Mouse (Mus musculus) adrenal gland, adult 8-10 months (tissue): ENCODE measurements around the gene Paqr7. TPM values are rescaled to one million over a fixed set of nuclear protein-coding genes. Genes with fewer than 3 reads are reported as not detected.

Experiments
- DNase-seq: peaks from one replicate; pipeline ENCODE4 v3.0.0; 2022
- microRNA-seq, 2 experiments: library from miRNA; unstranded; fragments of <30 nt; microRNA quantifications; one replicate each; pipeline ENCODE4 v1.2.0; 2022
- total RNA-seq, 4 experiments: library from RNA; stranded (reverse); gene quantifications; 2 replicates each; pipeline ENCODE4 v1.2.4; 2022

Gene Paqr7
- total RNA-seq, 4 experiments from 2014 or later: 54.1 to 81.1 (median 71.3) TPM

GRCm38 (mm10) chr4:134535787-134536151 is 39.3 kb downstream of the Paqr7 start:
- DNase-seq: peak; percentile 69

- DNase-seq: no peak
Measured at GRCm38 (mm10) chr4:134538997-134539580, 42.6 kb downstream of the Paqr7 start.

GRCm38 (mm10) chr4:134542726-134543125 is 46.2 kb downstream of the Paqr7 start:
- no peak for DNase-seq

- peak; percentile 83 for DNase-seq
Measured at GRCm38 (mm10) chr4:134543261-134543660, 46.8 kb downstream of the Paqr7 start.

- DNase-seq: no peak
Measured at GRCm38 (mm10) chr4:134546814-134547705, 50.6 kb downstream of the Paqr7 start.

- no peak for DNase-seq
Measured at GRCm38 (mm10) chr4:134548169-134548938, 51.9 kb downstream of the Paqr7 start.

- DNase-seq: no peak
Measured at GRCm38 (mm10) chr4:134549899-134550298, 53.4 kb downstream of the Paqr7 start.

GRCm38 (mm10) chr4:134551494-134552316 is 55.2 kb downstream of the Paqr7 start, which contains the start of gene Selenon:
Gene Selenon (minus strand): TSS chr4:134552166.
- DNase-seq: peak; percentile 58

GRCm38 (mm10) chr4:134553631-134554030 is 57.1 kb downstream of the Paqr7 start:
- no peak for DNase-seq

GRCm38 (mm10) chr4:134555956-134556580 is 59.6 kb downstream of the Paqr7 start:
- DNase-seq: no peak

GRCm38 (mm10) chr4:134557626-134558249 is 61.2 kb downstream of the Paqr7 start:
- DNase-seq: no peak

GRCm38 (mm10) chr4:134558570-134559113 is 62.1 kb downstream of the Paqr7 start:
- DNase-seq: no peak

- no peak for DNase-seq
Measured at GRCm38 (mm10) chr4:134559154-134559553, 62.7 kb downstream of the Paqr7 start.

Small RNA genes within 50 kb of the gene (microRNA-seq; reads per million reads assigned to microRNA genes)
- gene Gm23634: 1.5 to 1.8 reads per million in 2 experiments

Other genes with a start within 250 kb of the Paqr7 start
- gene Gm30191, start 249.8 kb upstream of the Paqr7 start, total RNA-seq: not detected
- 10 to 100 TPM in 2 of 4 experiments, 1 to 10 TPM in 2; 9.5 to 12.5 (median 10.1) TPM for gene Grrp1, start 242.6 kb upstream of the Paqr7 start, total RNA-seq
- 10 to 100 TPM; 13.0 to 20.0 (median 15.5) TPM for gene Pdik1l, start 208.8 kb upstream of the Paqr7 start, total RNA-seq
- gene Trim63, start 181.6 kb upstream of the Paqr7 start, total RNA-seq: not detected
- gene Slc30a2, start 153.5 kb upstream of the Paqr7 start, total RNA-seq: 100 to 1,000 TPM in 2 of 4 experiments, 10 to 100 TPM in 2; 29.5 to 113 (median 69.5) TPM
- 10 to 100 TPM in 2 of 4 experiments, 1 to 10 TPM in 2; 3.3 to 15.4 (median 9.4) TPM for gene Extl1, start 112.8 kb upstream of the Paqr7 start, total RNA-seq
- 10 to 100 TPM; 13.9 to 21.7 (median 19.0) TPM for gene Pafah2, start 100.4 kb upstream of the Paqr7 start, total RNA-seq
- gene Stmn1, start 28.4 kb upstream of the Paqr7 start, total RNA-seq: 10 to 100 TPM; 20.9 to 31.8 (median 30.0) TPM
- gene Aunip, start 14.3 kb downstream of the Paqr7 start, total RNA-seq: 1 to 10 TPM in 3 of 4 experiments, under 1 TPM in 1; 0.66 to 2.4 (median 2.2) TPM
- gene Mtfr1l, start 38.7 kb downstream of the Paqr7 start, total RNA-seq: 100 to 1,000 TPM; 125 to 174 (median 152) TPM
- gene Selenon, start 55.5 kb downstream of the Paqr7 start, total RNA-seq: 10 to 100 TPM; 28.9 to 58.1 (median 44.4) TPM
- 10 to 100 TPM; 15.3 to 41.3 (median 29.9) TPM for gene Man1c1, start 207.6 kb downstream of the Paqr7 start, total RNA-seq